In the genomic region with DNA sequence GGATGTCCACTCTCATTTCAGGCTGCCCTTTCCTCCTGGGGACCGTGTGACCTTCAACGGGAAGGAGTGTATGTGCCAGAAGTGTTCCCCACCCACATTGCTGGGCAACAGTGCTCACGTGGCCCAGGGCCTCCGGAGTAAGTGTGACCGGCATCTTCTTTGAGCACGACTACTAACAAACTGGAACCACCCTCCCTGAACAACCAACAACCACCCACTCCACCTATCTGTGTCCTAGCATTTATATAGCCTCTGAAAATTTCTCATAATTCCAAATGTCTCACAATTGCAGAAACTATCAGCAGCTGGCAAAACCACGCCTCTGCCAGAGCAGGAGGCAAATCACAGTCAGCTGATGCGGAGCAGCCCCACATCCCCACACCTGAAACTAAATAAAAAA, we compare ENCODE assay signal across 11 mouse cellular contexts.
"Had no signal": no experiment of that assay in that cellular context is flagged by ENCODE, and none has a peak within 500 bp of the region (broad histone marks: within the 10 kb centered on the region; RNA-seq: fewer than 3 reads in every experiment).

No protein-coding gene starts in this region.

- DNase-seq: kidney, adult 9 months; kidney, postnatal 4 days; lung, embryonic 14.5 days; lung, postnatal 10 days; lung, postnatal 4 days; midbrain, embryonic 14.5 days; right cerebral cortex, adult 18-20 months; right cerebral cortex, postnatal 25 days; spleen, adult 18-20 months; thymus, adult 18-20 months; thymus, postnatal 14 days had no signal
